Mouse (Mus musculus) neural tube, embryonic 11.5 days (tissue): ENCODE results near the gene LTO1. TPM values are rescaled to one million over a fixed set of nuclear protein-coding genes. Genes with fewer than 3 reads are reported as not detected.
A peak's percentile ranks its signal among the peaks of the same experiment; 100 is the strongest.

ENCODE experiments used
- ATAC-seq: fragments of 200-750 bp; cut with Nextera tagmentation; 2 replicates; pipeline ENCODE4 v1.8.0; 2017; ENCODE audit warnings: moderate number of reproducible peaks, mild to moderate bottlenecking, moderate TSS enrichment, moderate library complexity; ENCODE audit not compliant: insufficient read depth, low FRiP score, low TSS enrichment
- DNase-seq: peaks from one replicate; pipeline ENCODE4 v3.0.0-alpha.2; 2015; ENCODE audit warnings: low spot score
- H3K27ac ChIP-seq: fragments of 300-500 bp; sonication (generic); 2 replicates; pipeline ENCODE4 v1.5.1; 2014; ENCODE audit warnings: low read depth, mild to moderate bottlenecking, low read length
- H3K27me3 ChIP-seq: fragments of 300-500 bp; sonication (generic); 2 replicates; pipeline ENCODE4 v1.6.1; 2014; ENCODE audit warnings: mild to moderate bottlenecking, low read length, mixed read lengths; ENCODE audit not compliant: control insufficient read depth, insufficient read depth
- H3K36me3 ChIP-seq: fragments of 300-500 bp; sonication (generic); 2 replicates; pipeline ENCODE4 v1.6.1; 2014; ENCODE audit warnings: mild to moderate bottlenecking, low read length, moderate library complexity, mixed read lengths; ENCODE audit not compliant: control insufficient read depth, insufficient read depth
- H3K4me1 ChIP-seq: fragments of 300-500 bp; sonication (generic); 2 replicates; pipeline ENCODE4 v1.6.1; 2014; ENCODE audit warnings: low read length, mixed read lengths; ENCODE audit not compliant: control insufficient read depth, insufficient read depth
- H3K4me2 ChIP-seq: fragments of 300-500 bp; sonication (generic); 2 replicates; pipeline ENCODE4 v1.6.1; 2014; ENCODE audit warnings: low read depth, mild to moderate bottlenecking, moderate library complexity
- H3K4me3 ChIP-seq: fragments of 300-500 bp; sonication (generic); 2 replicates; pipeline ENCODE4 v1.5.1; 2014; ENCODE audit warnings: low read depth, low read length
- H3K9ac ChIP-seq: fragments of 300-500 bp; sonication (generic); 2 replicates; pipeline ENCODE4 v1.6.1; 2014; ENCODE audit warnings: mild to moderate bottlenecking, low read length
- H3K9me3 ChIP-seq: fragments of 300-500 bp; sonication (generic); 2 replicates; pipeline ENCODE4 v1.6.1; 2016; ENCODE audit warnings: low read length; ENCODE audit not compliant: control insufficient read depth
- WGBS: fragments of 180-500 bp; shearing (Covaris S2); extraction: QIAGEN DNeasy Blood & Tissue Kit; methylation state at CpG from one replicate; pipeline ENCODE4 v1.1.7; 2014; 5-methylcytosine and 5-hydroxymethylcytosine counted together
- polyA plus RNA-seq: library from polyadenylated mRNA; unstranded; fragments of >200 nt; fragmentation: Nextera tagmentation; extraction: Ambion mirVana; gene quantifications from 2 replicates; pipeline ENCODE4 v1.2.1, GENCODE M21; 2014

The LTO1 gene
- polyA plus RNA-seq, 1 experiment from 2014 or later = 29.1 TPM

DNA sequence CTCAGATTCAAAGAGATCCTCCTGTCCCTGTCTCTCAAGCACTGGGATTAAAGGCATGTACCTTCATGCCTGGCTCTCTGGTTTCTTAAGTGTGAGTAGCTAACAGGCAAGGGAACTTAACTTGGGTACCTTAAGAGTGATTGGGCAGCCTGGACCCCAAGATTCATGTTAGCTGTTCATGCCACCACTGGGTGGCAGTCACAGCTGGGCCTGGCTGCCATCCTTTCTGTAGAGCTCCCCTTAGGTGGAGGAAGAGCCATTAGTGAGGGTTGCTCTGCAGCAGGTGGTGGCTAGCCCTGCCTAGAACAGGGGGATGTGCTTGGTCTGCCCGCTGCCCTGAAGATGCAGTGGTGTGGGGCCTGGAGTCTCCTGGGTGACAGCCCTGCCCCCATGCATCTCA lies 3.9 kb downstream of the LTO1 start:
- no peak overlapping the region for H3K4me3 ChIP-seq
- H3K27ac ChIP-seq = no peak overlapping the region
- no peak overlapping the region for H3K9ac ChIP-seq
- DNase-seq (no peak), ATAC-seq (no peak)
- peaks cover 6% of the 10 kb centered on the region; the same call in 1 of the 2 replicates for H3K4me1 ChIP-seq
- H3K36me3 ChIP-seq = peaks cover 2% of the 10 kb centered on the region; the same call in 1 of the 2 replicates
- no peak overlapping the region for H3K4me2 ChIP-seq
- no peaks in the 10 kb centered on the region for H3K27me3 ChIP-seq
- H3K9me3 ChIP-seq = no peaks in the 10 kb centered on the region
- WGBS = 68% methylated on average over 1 of the region's 1 CpGs

DNA sequence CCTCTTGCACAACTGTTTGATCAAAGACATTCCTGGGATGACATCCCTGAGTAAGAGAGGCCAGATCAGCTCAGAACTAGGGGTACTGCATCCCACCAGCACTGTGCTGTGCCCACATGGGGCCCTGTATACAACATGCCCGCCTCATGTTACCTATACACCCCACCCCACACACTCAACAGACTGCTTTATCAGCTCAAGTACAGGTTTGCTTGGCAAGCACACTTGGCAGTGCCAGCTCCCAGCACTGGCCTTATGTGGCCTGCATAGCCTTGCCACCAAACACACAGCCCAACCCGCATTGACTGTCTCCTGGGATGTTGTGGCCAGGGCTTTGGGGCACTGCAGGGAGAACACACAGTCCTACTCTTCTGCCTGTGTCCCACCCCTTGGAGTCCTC lies 12.7 kb downstream of the LTO1 start:
- Histone ChIP-seq H3K4me2 (no peak overlapping the region), H3K4me1 (no peaks in the 10 kb centered on the region), H3K4me3 (no peak overlapping the region), H3K36me3 (no peaks in the 10 kb centered on the region), H3K27ac (no peak overlapping the region), H3K9ac (no peak overlapping the region), H3K9me3 (no peaks in the 10 kb centered on the region), H3K27me3 (no peaks in the 10 kb centered on the region)
- DNase-seq (no peak), ATAC-seq (no peak)
- 83% methylated on average over 2 of the region's 2 CpGs for WGBS

DNA sequence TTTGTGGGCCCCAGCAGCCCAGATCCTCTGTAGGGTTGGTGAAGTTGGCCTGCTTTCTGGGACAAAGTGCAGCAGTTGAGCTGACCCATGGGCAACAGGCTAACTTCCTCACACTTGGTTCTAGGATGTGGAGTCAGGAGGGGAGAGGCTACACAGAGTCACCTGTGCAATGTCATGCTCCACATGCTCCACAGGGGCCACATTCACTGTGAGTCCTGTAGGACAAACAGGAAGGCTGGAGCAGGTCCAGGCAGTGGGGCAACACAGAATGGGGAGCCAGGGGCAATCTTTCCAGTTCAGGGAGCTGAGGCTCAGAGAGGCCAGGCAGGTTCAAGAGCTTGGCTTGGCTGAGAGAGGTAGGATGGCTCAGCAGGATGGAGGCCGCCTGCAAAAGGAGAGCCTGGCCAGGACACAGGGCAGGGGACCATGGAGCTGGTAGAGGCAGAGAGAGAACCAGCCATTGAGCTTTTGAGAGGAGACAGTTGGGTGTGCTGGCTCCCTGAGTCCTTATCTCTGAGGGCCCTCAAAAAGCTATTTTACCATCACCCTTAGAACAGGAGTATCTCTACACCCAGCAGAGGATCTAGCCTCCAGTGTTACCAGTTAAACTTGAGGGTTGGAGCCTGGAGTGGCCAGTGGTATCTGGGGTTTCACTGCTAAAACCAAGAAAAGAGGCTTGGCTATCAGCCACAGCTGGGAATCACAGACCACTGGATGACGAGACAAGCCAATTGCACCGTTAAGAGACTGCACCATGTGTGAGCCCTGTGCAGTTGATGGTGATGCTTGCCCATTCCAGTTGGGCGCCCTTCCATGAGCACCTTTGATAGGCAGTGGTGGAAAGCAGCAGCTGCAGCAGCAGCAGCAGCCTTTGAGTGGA lies 13.3 kb downstream of the LTO1 start:
- ATAC-seq (no peak), DNase-seq (no peak)

DNA sequence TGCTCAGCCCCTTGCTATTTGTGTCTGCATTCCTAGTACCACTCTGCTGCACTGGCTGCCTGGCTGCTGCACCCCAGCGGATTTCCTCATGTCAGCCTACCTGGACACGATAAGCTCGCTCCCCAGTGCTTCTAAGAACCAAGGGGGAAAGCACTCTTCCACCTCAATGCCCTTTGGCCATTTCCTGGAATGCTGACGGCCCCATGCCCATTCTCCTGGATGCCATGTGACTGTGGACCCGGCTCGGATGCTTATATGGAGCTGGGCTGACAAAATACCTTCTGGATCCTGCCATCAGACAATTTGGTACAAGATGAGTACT lies 13.9 kb downstream of the LTO1 start:
- peaks cover 3% of the 10 kb centered on the region for H3K36me3 ChIP-seq
- H3K27ac ChIP-seq = no peak overlapping the region
- no peaks in the 10 kb centered on the region for H3K4me1 ChIP-seq
- H3K9ac ChIP-seq = no peak overlapping the region
- DNase-seq = no peak
- no peaks in the 10 kb centered on the region for H3K27me3 ChIP-seq
- H3K4me3 ChIP-seq = no peak overlapping the region
- ATAC-seq = no peak
- 80% methylated on average over 6 of the region's 6 CpGs for WGBS
- no peak overlapping the region for H3K4me2 ChIP-seq
- H3K9me3 ChIP-seq = no peaks in the 10 kb centered on the region

More for the DNA sequence above, 13.3 kb downstream of the LTO1 start:
- H3K4me2 ChIP-seq = no peak overlapping the region
- no peak overlapping the region for H3K9ac ChIP-seq
- no peaks in the 10 kb centered on the region for H3K9me3 ChIP-seq
- WGBS = 75% methylated on average over 4 of the region's 4 CpGs
- no peaks in the 10 kb centered on the region for H3K27me3 ChIP-seq
- no peaks in the 10 kb centered on the region for H3K36me3 ChIP-seq
- H3K4me3 ChIP-seq = no peak overlapping the region
- no peaks in the 10 kb centered on the region for H3K4me1 ChIP-seq
- H3K27ac ChIP-seq = no peak overlapping the region

DNA sequence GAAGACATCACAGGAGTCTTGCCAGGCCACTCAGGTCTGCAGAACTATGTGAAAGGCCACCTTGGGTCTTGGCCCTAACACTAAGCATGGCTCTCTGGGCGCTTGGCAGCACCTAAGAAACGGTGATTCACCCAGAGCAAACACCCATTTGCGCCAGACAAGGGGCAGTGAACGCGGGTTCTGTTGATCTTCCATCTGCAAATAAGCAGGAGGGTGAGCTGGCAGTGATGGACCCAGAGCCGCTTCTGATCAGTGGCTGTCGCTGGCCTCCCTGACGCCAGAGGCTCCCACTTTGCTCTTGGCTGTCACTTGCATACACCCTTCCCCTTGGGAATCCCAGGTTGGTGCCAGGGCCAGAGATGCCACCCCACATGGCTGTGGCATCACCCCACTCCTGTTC lies 14.6 kb downstream of the LTO1 start:
- DNase-seq (no peak), ATAC-seq (no peak)
- Histone ChIP-seq H3K4me1 (no peaks in the 10 kb centered on the region), H3K4me3 (no peak overlapping the region), H3K9me3 (no peaks in the 10 kb centered on the region), H3K27ac (no peak overlapping the region), H3K4me2 (no peak overlapping the region), H3K36me3 (peaks cover 8% of the 10 kb centered on the region), H3K27me3 (no peaks in the 10 kb centered on the region), H3K9ac (no peak overlapping the region)
- 82% methylated on average over 8 of the region's 8 CpGs for WGBS

DNA sequence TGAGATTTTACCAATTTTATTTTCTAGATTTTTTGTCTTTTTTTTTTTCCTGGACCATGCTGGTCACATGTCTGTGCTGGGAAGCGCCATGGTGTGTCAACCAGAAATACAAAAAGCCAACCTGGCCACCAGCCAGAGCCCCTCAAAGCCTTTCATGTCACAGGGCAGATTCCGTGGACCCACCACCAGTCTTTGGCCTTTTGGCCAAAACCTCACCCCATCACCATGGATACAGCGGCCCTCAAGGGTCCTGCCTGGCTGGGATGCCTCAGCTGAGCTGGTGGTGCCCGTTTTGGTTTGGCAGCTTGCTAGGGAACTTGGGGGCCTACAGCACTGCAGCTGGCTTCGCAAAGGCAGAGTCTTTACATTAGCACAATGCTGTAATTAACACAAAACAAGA lies 15.0 kb downstream of the LTO1 start:
- no peaks in the 10 kb centered on the region for H3K27me3 ChIP-seq
- ATAC-seq (no peak), DNase-seq (no peak)
- H3K27ac ChIP-seq = no peak overlapping the region
- H3K4me1 ChIP-seq = no peaks in the 10 kb centered on the region
- no peak overlapping the region for H3K9ac ChIP-seq
- H3K36me3 ChIP-seq = peaks cover 10% of the 10 kb centered on the region
- no peaks in the 10 kb centered on the region for H3K9me3 ChIP-seq
- no peak overlapping the region for H3K4me2 ChIP-seq
- 65% methylated on average over 5 of the region's 5 CpGs for WGBS
- H3K4me3 ChIP-seq = no peak overlapping the region

DNA sequence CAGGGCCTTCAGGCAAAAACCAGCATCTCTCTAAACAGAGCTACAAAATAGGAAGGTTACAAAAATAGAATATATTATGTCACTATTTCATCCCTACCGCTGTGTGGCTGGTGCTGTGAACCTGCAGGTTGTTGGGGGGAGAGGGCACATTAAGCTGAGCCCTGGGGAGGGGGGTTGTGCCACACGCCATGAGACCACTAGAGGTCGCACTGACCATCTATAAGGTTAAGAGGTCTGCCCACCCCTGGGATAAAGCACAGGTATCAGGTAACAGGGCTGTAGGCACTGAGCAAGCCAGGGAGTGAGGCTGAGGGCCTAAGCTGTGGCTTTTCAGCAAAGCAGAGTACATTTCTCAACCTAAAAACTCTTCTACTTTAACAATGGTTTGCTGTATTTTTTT lies 16.9 kb downstream of the LTO1 start:
- no peak overlapping the region for H3K4me3 ChIP-seq
- no peak overlapping the region for H3K4me2 ChIP-seq
- ATAC-seq = no peak
- no peak overlapping the region for H3K27ac ChIP-seq
- peaks cover 18% of the 10 kb centered on the region for H3K36me3 ChIP-seq
- no peak overlapping the region for H3K9ac ChIP-seq
- peaks cover 4% of the 10 kb centered on the region for H3K4me1 ChIP-seq
- H3K27me3 ChIP-seq = no peaks in the 10 kb centered on the region
- 23% methylated on average over 3 of the region's 3 CpGs for WGBS
- peak; percentile 52 for DNase-seq
- no peaks in the 10 kb centered on the region for H3K9me3 ChIP-seq

DNA sequence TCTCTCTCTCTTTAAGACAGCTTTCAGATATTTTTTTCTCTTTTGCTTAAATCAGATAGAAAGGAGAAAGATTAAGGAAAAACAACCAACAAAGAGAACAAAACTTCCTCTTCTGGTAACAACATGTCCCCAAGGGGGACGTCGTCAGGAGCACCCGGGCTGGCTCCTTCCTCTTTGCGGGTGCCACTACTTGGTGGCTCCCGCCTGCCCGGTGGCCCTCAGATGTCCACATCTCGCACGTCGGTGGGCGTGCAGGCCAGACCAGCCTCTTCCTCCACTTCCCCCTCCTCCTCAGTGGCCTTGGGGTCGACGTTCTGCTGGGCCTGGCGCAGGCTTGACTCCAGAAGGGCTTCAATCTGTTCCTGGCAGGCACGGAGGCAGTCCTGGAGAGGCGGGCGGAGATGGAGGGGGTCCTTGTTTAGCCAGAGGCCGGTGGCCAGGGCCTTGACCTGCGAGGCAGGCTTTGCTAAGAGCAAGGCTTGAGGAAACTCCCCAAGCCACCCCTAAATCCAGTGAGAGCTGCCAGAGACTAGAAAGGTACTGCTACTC lies 17.6 kb downstream of the LTO1 start:
- 76% methylated on average over 17 of the region's 18 CpGs for WGBS
- Histone ChIP-seq H3K4me2 (no peak overlapping the region), H3K36me3 (peaks cover 22% of the 10 kb centered on the region), H3K9ac (no peak overlapping the region), H3K27me3 (no peaks in the 10 kb centered on the region), H3K27ac (no peak overlapping the region), H3K9me3 (no peaks in the 10 kb centered on the region), H3K4me1 (peaks cover 9% of the 10 kb centered on the region), H3K4me3 (no peak overlapping the region)
- no peak for ATAC-seq
- DNase-seq = no peak

DNA sequence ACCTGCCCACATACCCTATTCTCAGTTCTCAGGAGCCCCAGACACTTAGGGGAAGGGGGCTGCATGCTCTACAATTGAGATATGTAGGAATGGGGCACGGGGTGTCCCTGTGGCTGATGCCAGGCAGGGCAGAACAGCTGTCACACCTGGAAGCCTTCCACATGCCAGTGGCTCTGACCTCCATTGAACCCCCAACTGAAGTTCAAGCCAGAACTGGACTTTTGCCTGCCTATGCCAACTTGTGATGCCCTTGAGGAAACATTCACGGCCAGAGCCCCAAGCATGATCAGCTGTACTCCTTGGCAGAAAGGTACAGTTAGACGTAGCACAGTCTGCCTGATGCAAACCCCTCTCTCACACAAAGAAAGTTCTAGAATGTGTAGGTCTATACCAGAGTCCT lies 18.4 kb downstream of the LTO1 start:
- no peaks in the 10 kb centered on the region for H3K9me3 ChIP-seq
- no peak for DNase-seq
- no peak overlapping the region for H3K9ac ChIP-seq
- H3K27me3 ChIP-seq = no peaks in the 10 kb centered on the region
- 90% methylated on average over 3 of the region's 3 CpGs for WGBS
- H3K4me2 ChIP-seq = no peak overlapping the region
- peaks cover 9% of the 10 kb centered on the region for H3K4me1 ChIP-seq
- H3K4me3 ChIP-seq = no peak overlapping the region
- H3K27ac ChIP-seq = no peak overlapping the region
- ATAC-seq = no peak
- peaks cover 22% of the 10 kb centered on the region for H3K36me3 ChIP-seq
